Mouse (Mus musculus): Measurements from ENCODE around the gene Ctsll3.

GRCm38 (mm10) chr13:60820486-60821175 is 18.0 kb upstream of the Ctsll3 start:
- no peak for TF ChIP-seq MAFK (IDR thresholded peaks at IDR 0.05; ENCODE audit: insufficient read depth, low read depth, low read length)
- TF ChIP-seq CHD2 (IDR thresholded peaks at IDR 0.05; ENCODE audit: low read depth, low read length), result no peak
- no peak for TF ChIP-seq ZNF384 (IDR thresholded peaks at IDR 0.05; ENCODE audit: low read depth, low read length)
- TF ChIP-seq ZC3H11A (IDR thresholded peaks at IDR 0.05; ENCODE audit: borderline replicate concordance, low read depth, low read length), result no peak
- no peak for TF ChIP-seq HCFC1 (IDR thresholded peaks at IDR 0.05; ENCODE audit: borderline replicate concordance, insufficient read depth, low read length)
